Comparison of ENCODE assay signal across 30 mouse cellular contexts in genomic region chr3:118850613-118851527, GRCm38 (mm10).
DNase-seq lines count a peak whose midpoint lies in the region; ATAC-seq lines count a peak whose summit lies in the region.
"Had no signal": no experiment of that assay in that cellular context is flagged by ENCODE, and none has a peak within 500 bp of the region (broad histone marks: within the 10 kb centered on the region; RNA-seq: fewer than 3 reads in every experiment).

No protein-coding gene starts in this region.

- H3K4me3 ChIP-seq in kidney, embryonic 16.5 days (ENCODE audit: low read length) = no peak overlapping the region
- no peak overlapping the region for H3K4me3 ChIP-seq in midbrain, embryonic 10.5 days
- no peak overlapping the region for H3K4me3 ChIP-seq in midbrain, embryonic 15.5 days
- H3K4me3 ChIP-seq in midbrain, embryonic 14.5 days (replicated peaks; ENCODE audit: low read depth, low read length) = no peak overlapping the region
- H3K4me3 ChIP-seq: forebrain, embryonic 15.5 days; gastrocnemius, adult 2 months; heart, adult 2 months; heart, embryonic 13.5 days; intestine, embryonic 15.5 days; left cerebral cortex, adult 2 months; limb, embryonic 15.5 days; liver, embryonic 13.5 days; myocyte; neural tube, embryonic 12.5 days had no signal

- peak; percentile 63; the same call in 1 of the 2 replicates for ATAC-seq in kidney, embryonic 16.5 days (ENCODE audit: low FRiP score, low TSS enrichment)
- no peak for ATAC-seq in midbrain, embryonic 15.5 days (replicated peaks)
- no peak for ATAC-seq in midbrain, embryonic 14.5 days (ENCODE audit: low FRiP score, low TSS enrichment)
- ATAC-seq: forebrain, embryonic 15.5 days; hindbrain, embryonic 16.5 days; intestine, embryonic 15.5 days had no signal

- no peaks in the 10 kb centered on the region for H3K9me3 ChIP-seq in kidney, embryonic 16.5 days (ENCODE audit: low read length)
- no peaks in the 10 kb centered on the region for H3K9me3 ChIP-seq in midbrain, embryonic 10.5 days (replicated peaks)
- no peaks in the 10 kb centered on the region for H3K9me3 ChIP-seq in midbrain, embryonic 15.5 days
- no peaks in the 10 kb centered on the region for H3K9me3 ChIP-seq in midbrain, embryonic 14.5 days (ENCODE audit: control insufficient read depth, low read length)
- H3K9me3 ChIP-seq: forebrain, embryonic 15.5 days; heart, embryonic 13.5 days; intestine, embryonic 15.5 days; limb, embryonic 15.5 days; liver, embryonic 13.5 days; neural tube, embryonic 12.5 days had no signal

- H3K27ac ChIP-seq in kidney, embryonic 16.5 days (ENCODE audit: low read length) = no peak overlapping the region
- H3K27ac ChIP-seq in midbrain, embryonic 10.5 days (replicated peaks) = peak overlapping the region; percentile 33
- no peak overlapping the region for H3K27ac ChIP-seq in midbrain, embryonic 15.5 days
- H3K27ac ChIP-seq in midbrain, embryonic 14.5 days (replicated peaks; ENCODE audit: low read depth, low read length) = no peak overlapping the region
- H3K27ac ChIP-seq: forebrain, embryonic 15.5 days; gastrocnemius, adult 2 months; heart, adult 2 months; heart, embryonic 13.5 days; intestine, embryonic 15.5 days; left cerebral cortex, adult 2 months; limb, embryonic 15.5 days; liver, embryonic 13.5 days; neural tube, embryonic 12.5 days had no signal

- H3K27me3 ChIP-seq in kidney, embryonic 16.5 days (ENCODE audit: insufficient read depth, low read length) = no peaks in the 10 kb centered on the region
- no peaks in the 10 kb centered on the region for H3K27me3 ChIP-seq in midbrain, embryonic 10.5 days (ENCODE audit: low read depth, poor library complexity, severe bottlenecking)
- no peaks in the 10 kb centered on the region for H3K27me3 ChIP-seq in midbrain, embryonic 15.5 days (replicated peaks)
- H3K27me3 ChIP-seq in midbrain, embryonic 14.5 days (ENCODE audit: control insufficient read depth, insufficient read depth, low read length) = no peaks in the 10 kb centered on the region
- H3K27me3 ChIP-seq: forebrain, embryonic 15.5 days; heart, embryonic 13.5 days; intestine, embryonic 15.5 days; limb, embryonic 15.5 days; liver, embryonic 13.5 days; neural tube, embryonic 12.5 days had no signal

- 46% methylated on average over 4 of the region's 4 CpGs for WGBS in kidney, embryonic 16.5 days
- WGBS in midbrain, embryonic 10.5 days = 20% methylated on average over 4 of the region's 4 CpGs
- WGBS in midbrain, embryonic 15.5 days = 8% methylated on average over 4 of the region's 4 CpGs
- WGBS in midbrain, embryonic 14.5 days = 6% methylated on average over 4 of the region's 4 CpGs

- DNase-seq in heart, adult 8-10 months (ENCODE audit: low spot score) = peak; percentile 3
- no peak for DNase-seq in heart, postnatal 36 days
- DNase-seq in kidney, postnatal 14 days = no peak
- peak; percentile 14 for DNase-seq in midbrain, embryonic 10.5 days (ENCODE audit: low spot score)
- DNase-seq in midbrain, embryonic 14.5 days = peak; percentile 14
- no peak for DNase-seq in left cerebral cortex, postnatal 25 days (ENCODE audit: low spot score in 2 of 2)
- DNase-seq: adrenal gland, postnatal 25 days; B cell, adult 2 months; cerebellum, adult 18-20 months; cerebellum, postnatal 10 days; gastrocnemius, adult 2 months; gastrocnemius, postnatal 36 days; heart, adult 2 months; kidney, adult 2 months; liver, embryonic 13.5 days; lung, adult 18-20 months; lung, postnatal 14 days; right cerebral cortex, adult 18-20 months; spleen, adult 18-20 months; thymus, postnatal 14 days had no signal

- intact Hi-C loops in heart, postnatal 36 days (cut with DNase I) = no loop called here
- intact Hi-C loops in left cerebral cortex, postnatal 25 days (cut with DNase I) = no loop called here

- H3K9ac ChIP-seq in kidney, embryonic 16.5 days (replicated peaks; ENCODE audit: low read length) = no peak overlapping the region
- H3K9ac ChIP-seq in midbrain, embryonic 15.5 days = no peak overlapping the region
- H3K9ac ChIP-seq in midbrain, embryonic 14.5 days (replicated peaks; ENCODE audit: low read length) = no peak overlapping the region
- H3K9ac ChIP-seq: forebrain, embryonic 15.5 days; heart, embryonic 13.5 days; intestine, embryonic 15.5 days; limb, embryonic 15.5 days; liver, embryonic 13.5 days; neural tube, embryonic 12.5 days had no signal

- no peak overlapping the region for H3K4me2 ChIP-seq in kidney, embryonic 16.5 days (replicated peaks; ENCODE audit: low read depth, low read length)
- no peak overlapping the region for H3K4me2 ChIP-seq in midbrain, embryonic 15.5 days
- H3K4me2 ChIP-seq in midbrain, embryonic 14.5 days (ENCODE audit: low read length) = no peak overlapping the region
- H3K4me2 ChIP-seq: forebrain, embryonic 15.5 days; heart, embryonic 13.5 days; intestine, embryonic 15.5 days; limb, embryonic 15.5 days; liver, embryonic 13.5 days; neural tube, embryonic 12.5 days had no signal

- no peaks in the 10 kb centered on the region for H3K4me1 ChIP-seq in kidney, embryonic 16.5 days (ENCODE audit: insufficient read depth, low read length)
- H3K4me1 ChIP-seq in midbrain, embryonic 10.5 days = peaks cover 27% of the 10 kb centered on the region
- no peaks in the 10 kb centered on the region for H3K4me1 ChIP-seq in midbrain, embryonic 15.5 days
- H3K4me1 ChIP-seq in midbrain, embryonic 14.5 days (ENCODE audit: control insufficient read depth, insufficient read depth, low read length) = no peaks in the 10 kb centered on the region
- H3K4me1 ChIP-seq: forebrain, embryonic 15.5 days; heart, embryonic 13.5 days; intestine, embryonic 15.5 days; limb, embryonic 15.5 days; liver, embryonic 13.5 days; neural tube, embryonic 12.5 days had no signal

- H3K36me3 ChIP-seq in kidney, embryonic 16.5 days (ENCODE audit: insufficient read depth, low read length) = no peaks in the 10 kb centered on the region
- no peaks in the 10 kb centered on the region for H3K36me3 ChIP-seq in midbrain, embryonic 10.5 days
- no peaks in the 10 kb centered on the region for H3K36me3 ChIP-seq in midbrain, embryonic 15.5 days (replicated peaks)
- no peaks in the 10 kb centered on the region for H3K36me3 ChIP-seq in midbrain, embryonic 14.5 days (ENCODE audit: control insufficient read depth, insufficient read depth, low read length)
- H3K36me3 ChIP-seq: forebrain, embryonic 15.5 days; heart, embryonic 13.5 days; intestine, embryonic 15.5 days; limb, embryonic 15.5 days; liver, embryonic 13.5 days; neural tube, embryonic 12.5 days had no signal

Comparison
In these comparisons a context has a peak if more than half of its experiments do, and no peak if none do; other contexts are left out.
1. DNase-seq: peak in heart, adult 8-10 months (single experiment), midbrain, embryonic 10.5 days (single experiment) and midbrain, embryonic 14.5 days (single experiment); none in heart, postnatal 36 days (0 of 2), kidney, postnatal 14 days (single experiment) and left cerebral cortex, postnatal 25 days (0 of 2).